Mouse (Mus musculus) spleen, postnatal 36 days (tissue): Measurements from ENCODE around the gene Ss18l1.

Experiments used
- DNase-seq, 2 experiments: peaks; one replicate each; pipeline ENCODE4 v3.0.0; 2022; ENCODE audit warnings: low spot score in 2 of 2, mixed read lengths in 1 of 2

Gene Ss18l1

GRCm38 (mm10) chr2:180085926-180086636 is 43.8 kb downstream of the Ss18l1 start:
- no peak for DNase-seq

GRCm38 (mm10) chr2:180086637-180087027 is 44.3 kb downstream of the Ss18l1 start:
- no peak for DNase-seq

GRCm38 (mm10) chr2:180087472-180087871 is 45.2 kb downstream of the Ss18l1 start:
- DNase-seq: no peak

GRCm38 (mm10) chr2:180090285-180090684 is 48.0 kb downstream of the Ss18l1 start:
- no peak for DNase-seq

- DNase-seq: no peak
Measured at GRCm38 (mm10) chr2:180095711-180096110, 53.4 kb downstream of the Ss18l1 start.

GRCm38 (mm10) chr2:180097585-180097984 is 55.3 kb downstream of the Ss18l1 start:
- DNase-seq: no peak

- DNase-seq: no peak
Measured at GRCm38 (mm10) chr2:180098167-180098566, 55.9 kb downstream of the Ss18l1 start.

GRCm38 (mm10) chr2:180099529-180099928 is 57.2 kb downstream of the Ss18l1 start:
- DNase-seq: no peak

- no peak for DNase-seq
Measured at GRCm38 (mm10) chr2:180103151-180103977, 61.1 kb downstream of the Ss18l1 start.

GRCm38 (mm10) chr2:180103978-180104658 is 61.8 kb downstream of the Ss18l1 start, which contains the start of gene Hrh3:
TSS of gene Hrh3 (minus strand) at chr2:180104488.
- DNase-seq: peak; percentile 56 to 71

- no peak for DNase-seq
Measured at GRCm38 (mm10) chr2:180104659-180105377, 62.5 kb downstream of the Ss18l1 start.

GRCm38 (mm10) chr2:180105441-180106190 is 63.3 kb downstream of the Ss18l1 start:
- no peak for DNase-seq

GRCm38 (mm10) chr2:180107081-180107480 is 64.8 kb downstream of the Ss18l1 start:
- no peak for DNase-seq

GRCm38 (mm10) chr2:180108285-180108684 is 66.0 kb downstream of the Ss18l1 start:
- no peak for DNase-seq

GRCm38 (mm10) chr2:180113909-180114890 is 71.9 kb downstream of the Ss18l1 start:
- no peak for DNase-seq

- DNase-seq: no peak
Measured at GRCm38 (mm10) chr2:180115279-180115678, 73.0 kb downstream of the Ss18l1 start.

- no peak for DNase-seq
Measured at GRCm38 (mm10) chr2:180116081-180116493, 73.8 kb downstream of the Ss18l1 start.

GRCm38 (mm10) chr2:180116741-180117484 is 74.6 kb downstream of the Ss18l1 start:
- DNase-seq: no peak
